Mouse (Mus musculus): ENCODE data around the gene Dnah8. TPM values are rescaled to one million over a fixed set of nuclear protein-coding genes. Genes with fewer than 3 reads are reported as not detected.

Dnah8 gene
- polyA plus RNA-seq, 1 experiment from 2014 or later, result 2.9 TPM

DNA sequence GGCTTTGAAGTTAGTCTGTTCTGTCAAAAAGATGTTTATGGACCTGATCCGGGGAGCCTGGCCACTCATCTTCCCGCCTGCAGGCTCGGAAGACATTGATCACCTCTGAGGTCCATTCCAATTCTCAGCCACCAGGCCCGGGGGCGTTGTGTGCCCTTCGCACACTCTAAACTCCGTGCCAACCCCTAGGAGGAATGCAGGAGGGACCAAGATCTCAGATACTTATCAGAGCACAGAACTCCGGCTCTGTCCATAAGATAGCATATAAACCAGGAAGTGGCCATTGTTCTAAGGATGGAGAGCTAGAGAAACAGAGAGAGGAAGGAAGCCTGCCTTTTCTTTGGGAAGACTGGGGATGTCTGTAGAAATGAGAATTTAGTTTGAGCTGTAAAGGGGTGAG lies 259.4 kb downstream of the Dnah8 start:
- WGBS, result 81% methylated on average over 8 of the region's 8 CpGs

DNA sequence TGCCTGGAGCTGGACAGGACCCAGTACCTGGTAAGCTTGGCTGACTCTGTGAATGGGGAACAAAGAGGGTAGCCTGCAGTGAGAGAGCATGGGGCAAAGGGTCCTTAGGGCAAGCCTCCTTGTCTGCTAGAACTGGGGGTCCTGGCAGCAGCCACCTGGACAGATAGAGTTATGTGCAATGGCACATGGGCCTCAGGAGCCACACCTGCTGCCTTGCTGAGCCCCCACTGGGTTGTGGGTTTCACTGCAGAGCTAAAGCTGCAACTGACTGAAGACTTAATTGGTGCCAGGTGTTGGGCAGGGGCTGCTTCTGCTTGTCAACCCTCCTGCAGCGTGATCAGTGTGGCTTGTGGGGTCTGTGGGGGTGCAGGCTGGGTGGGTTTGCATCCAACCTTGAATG lies 267.9 kb downstream of the Dnah8 start:
- Histone ChIP-seq H3K9ac (ENCODE audit: low read depth, low read length) (no peak overlapping the region), H3K27ac (ENCODE audit: low read length) (no peak overlapping the region), H3K4me2 (ENCODE audit: low read length) (no peak overlapping the region), H3K4me1 (ENCODE audit: control insufficient read depth, insufficient read depth, low read length) (no peaks in the 10 kb centered on the region), H3K27me3 (ENCODE audit: control insufficient read depth, insufficient read depth, low read depth, low read length) (no peaks in the 10 kb centered on the region), H3K36me3 (ENCODE audit: control insufficient read depth, insufficient read depth, low read length) (no peaks in the 10 kb centered on the region), H3K4me3 (ENCODE audit: low read depth, low read length) (no peak overlapping the region), H3K9me3 (replicated peaks; ENCODE audit: control insufficient read depth, low read length, poor library complexity, severe bottlenecking) (no peaks in the 10 kb centered on the region)
- WGBS, result 56% methylated on average over 1 of the region's 1 CpGs
- ATAC-seq, result no peak

More for the DNA sequence above, 259.4 kb downstream of the Dnah8 start:
- no peak overlapping the region for H3K4me3 ChIP-seq (ENCODE audit: low read depth, low read length)
- no peaks in the 10 kb centered on the region for H3K9me3 ChIP-seq (replicated peaks; ENCODE audit: control insufficient read depth, low read length, poor library complexity, severe bottlenecking)
- H3K4me1 ChIP-seq (ENCODE audit: control insufficient read depth, insufficient read depth, low read length), result peaks cover 14% of the 10 kb centered on the region
- no peak overlapping the region for H3K27ac ChIP-seq (ENCODE audit: low read length)
- no peak overlapping the region for H3K4me2 ChIP-seq (ENCODE audit: low read length)
- no peak overlapping the region for H3K9ac ChIP-seq (ENCODE audit: low read depth, low read length)
- no peak for ATAC-seq
- H3K36me3 ChIP-seq (ENCODE audit: control insufficient read depth, insufficient read depth, low read length), result no peaks in the 10 kb centered on the region
- no peaks in the 10 kb centered on the region for H3K27me3 ChIP-seq (ENCODE audit: control insufficient read depth, insufficient read depth, low read depth, low read length)

GRCm38 (mm10) chr17:30892730-30893129 lies 268.6 kb downstream of the Dnah8 start:
- Histone ChIP-seq H3K4me2 (ENCODE audit: low read length) (no peak overlapping the region), H3K9me3 (replicated peaks; ENCODE audit: control insufficient read depth, low read length, poor library complexity, severe bottlenecking) (no peaks in the 10 kb centered on the region), H3K4me1 (ENCODE audit: control insufficient read depth, insufficient read depth, low read length) (no peaks in the 10 kb centered on the region), H3K36me3 (ENCODE audit: control insufficient read depth, insufficient read depth, low read length) (no peaks in the 10 kb centered on the region), H3K27ac (ENCODE audit: low read length) (no peak overlapping the region), H3K27me3 (ENCODE audit: control insufficient read depth, insufficient read depth, low read depth, low read length) (no peaks in the 10 kb centered on the region), H3K9ac (ENCODE audit: low read depth, low read length) (no peak overlapping the region), H3K4me3 (ENCODE audit: low read depth, low read length) (no peak overlapping the region)
- 41% methylated on average over 2 of the region's 2 CpGs for WGBS
- no peak for ATAC-seq

- WGBS, result 25% methylated on average over 2 of the region's 2 CpGs
These were observed 272.9 kb downstream of the Dnah8 start for GRCm38 (mm10) chr17:30897075-30897474.

DNA sequence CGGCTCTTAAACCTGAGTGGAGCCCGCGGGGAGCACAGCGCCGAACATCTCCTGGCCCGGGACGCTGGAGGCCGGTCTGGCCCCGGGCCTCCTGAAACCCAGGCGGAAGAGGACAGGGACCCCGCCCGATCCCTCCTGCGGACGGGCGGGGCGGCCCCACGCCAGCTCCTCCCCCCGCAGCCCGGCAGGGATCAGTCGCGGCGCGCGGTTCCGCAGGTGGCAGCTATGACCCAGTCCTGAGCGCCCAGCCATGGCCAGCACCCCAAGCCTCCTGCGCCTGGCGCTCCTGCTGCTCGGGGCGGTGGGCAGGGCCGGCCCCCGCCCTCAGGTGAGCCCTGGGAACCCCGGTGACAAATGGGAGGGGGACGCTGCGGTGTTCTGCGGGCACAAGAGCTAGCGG lies 277.5 kb downstream of the Dnah8 start, which contains the start of gene Glp1r:
Glp1r (plus strand) TSS at position 191 of the 400 bp plus-strand sequence.
- Histone ChIP-seq H3K9ac (ENCODE audit: low read depth, low read length) (peak within 1 kb of the TSS; percentile 71), H3K27me3 (ENCODE audit: control insufficient read depth, insufficient read depth, low read depth, low read length) (peaks cover 13% of the 10 kb centered on the region), H3K4me1 (ENCODE audit: control insufficient read depth, insufficient read depth, low read length) (0 out of 2 replicates have a peak, but pooled peaks cover 5% of the 10 kb centered on the region), H3K36me3 (ENCODE audit: control insufficient read depth, insufficient read depth, low read length) (no peaks in the 10 kb centered on the region), H3K27ac (ENCODE audit: low read length) (no peak within 1 kb of the TSS), H3K9me3 (replicated peaks; ENCODE audit: control insufficient read depth, low read length, poor library complexity, severe bottlenecking) (no peaks in the 10 kb centered on the region), H3K4me2 (ENCODE audit: low read length) (peak within 1 kb of the TSS; percentile 99), H3K4me3 (ENCODE audit: low read depth, low read length) (peak within 1 kb of the TSS; percentile 53)
- peak; percentile 11; the same call in 1 of the 2 replicates for ATAC-seq
- WGBS, result 0% methylated on average over 32 of the region's 37 CpGs

More at GRCm38 (mm10) chr17:30897075-30897474, 272.9 kb downstream of the Dnah8 start:
- ATAC-seq, result no peak
- Histone ChIP-seq H3K27ac (ENCODE audit: low read length) (no peak overlapping the region), H3K9me3 (replicated peaks; ENCODE audit: control insufficient read depth, low read length, poor library complexity, severe bottlenecking) (no peaks in the 10 kb centered on the region), H3K36me3 (ENCODE audit: control insufficient read depth, insufficient read depth, low read length) (no peaks in the 10 kb centered on the region), H3K4me1 (ENCODE audit: control insufficient read depth, insufficient read depth, low read length) (0 out of 2 replicates have a peak, but pooled peaks cover 5% of the 10 kb centered on the region), H3K9ac (ENCODE audit: low read depth, low read length) (no peak overlapping the region), H3K27me3 (ENCODE audit: control insufficient read depth, insufficient read depth, low read depth, low read length) (peaks cover 6% of the 10 kb centered on the region), H3K4me3 (ENCODE audit: low read depth, low read length) (no peak overlapping the region), H3K4me2 (ENCODE audit: low read length) (no peak overlapping the region)

DNA sequence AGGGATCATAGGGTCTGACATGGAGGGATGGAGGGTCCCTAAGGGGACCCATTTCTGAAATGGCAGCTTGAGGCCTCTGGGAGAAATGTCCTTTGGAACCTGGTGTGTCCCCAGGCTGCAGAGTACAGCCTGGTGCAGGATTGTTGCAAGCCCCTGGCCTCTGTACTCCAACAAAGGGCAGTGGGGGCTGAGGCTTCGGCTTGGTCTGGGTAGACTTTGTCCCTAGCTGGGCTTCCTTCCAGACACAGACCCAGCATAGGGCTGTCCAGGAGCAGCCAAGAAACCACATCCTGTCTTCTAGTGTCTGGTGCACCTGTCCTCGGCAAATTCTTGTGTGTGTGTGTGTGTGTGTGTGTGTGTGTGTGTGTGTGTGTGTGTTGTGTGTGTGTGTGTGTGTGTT lies 279.9 kb downstream of the Dnah8 start:
- ATAC-seq, result no peak
- Histone ChIP-seq H3K9ac (ENCODE audit: low read depth, low read length) (no peak overlapping the region), H3K4me1 (ENCODE audit: control insufficient read depth, insufficient read depth, low read length) (0 out of 2 replicates have a peak, but pooled peaks cover 5% of the 10 kb centered on the region), H3K9me3 (replicated peaks; ENCODE audit: control insufficient read depth, low read length, poor library complexity, severe bottlenecking) (no peaks in the 10 kb centered on the region), H3K36me3 (ENCODE audit: control insufficient read depth, insufficient read depth, low read length) (no peaks in the 10 kb centered on the region), H3K27me3 (ENCODE audit: control insufficient read depth, insufficient read depth, low read depth, low read length) (peaks cover 13% of the 10 kb centered on the region), H3K27ac (ENCODE audit: low read length) (no peak overlapping the region), H3K4me2 (ENCODE audit: low read length) (no peak overlapping the region), H3K4me3 (ENCODE audit: low read depth, low read length) (no peak overlapping the region)
- 67% methylated on average over 2 of the region's 2 CpGs for WGBS

DNA sequence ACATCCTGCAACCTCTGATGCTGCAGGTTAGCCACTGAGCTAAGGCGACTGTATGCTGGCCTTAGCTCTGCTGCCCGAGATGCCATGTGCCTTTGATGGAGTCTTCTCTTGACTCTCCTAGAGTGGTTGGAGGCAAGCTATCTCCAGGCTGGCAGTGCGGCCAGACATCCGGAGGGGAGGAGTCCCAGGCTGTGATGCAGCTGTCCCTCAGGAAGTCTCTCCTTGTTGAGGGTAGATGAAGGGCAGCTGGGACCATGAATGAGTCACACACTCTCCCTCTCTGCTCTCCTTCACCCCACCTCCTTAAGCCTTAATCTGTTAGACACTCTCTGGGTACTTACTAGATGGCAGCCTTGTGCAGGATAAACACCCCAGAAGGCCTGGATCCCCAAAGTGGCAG lies 283.4 kb downstream of the Dnah8 start:
- no peaks in the 10 kb centered on the region for H3K36me3 ChIP-seq (ENCODE audit: control insufficient read depth, insufficient read depth, low read length)
- H3K27me3 ChIP-seq (ENCODE audit: control insufficient read depth, insufficient read depth, low read depth, low read length), result peaks cover 3% of the 10 kb centered on the region; the same call in 1 of the 2 replicates
- WGBS, result 81% methylated on average over 4 of the region's 4 CpGs

GRCm38 (mm10) chr17:30910866-30911731 lies 286.9 kb downstream of the Dnah8 start:
- Histone ChIP-seq H3K27me3 (ENCODE audit: control insufficient read depth, insufficient read depth, low read depth, low read length) (no peaks in the 10 kb centered on the region), H3K9ac (ENCODE audit: low read depth, low read length) (no peak overlapping the region), H3K4me3 (ENCODE audit: low read depth, low read length) (no peak overlapping the region), H3K4me1 (ENCODE audit: control insufficient read depth, insufficient read depth, low read length) (no peaks in the 10 kb centered on the region), H3K4me2 (ENCODE audit: low read length) (no peak overlapping the region), H3K9me3 (replicated peaks; ENCODE audit: control insufficient read depth, low read length, poor library complexity, severe bottlenecking) (no peaks in the 10 kb centered on the region), H3K27ac (ENCODE audit: low read length) (no peak overlapping the region), H3K36me3 (ENCODE audit: control insufficient read depth, insufficient read depth, low read length) (no peaks in the 10 kb centered on the region)
- no peak for ATAC-seq
- WGBS, result 73% methylated on average over 27 of the region's 27 CpGs

More for the DNA sequence above, 283.4 kb downstream of the Dnah8 start:
- Histone ChIP-seq H3K4me1 (ENCODE audit: control insufficient read depth, insufficient read depth, low read length) (no peaks in the 10 kb centered on the region), H3K4me2 (ENCODE audit: low read length) (no peak overlapping the region), H3K9me3 (replicated peaks; ENCODE audit: control insufficient read depth, low read length, poor library complexity, severe bottlenecking) (no peaks in the 10 kb centered on the region), H3K27ac (ENCODE audit: low read length) (no peak overlapping the region), H3K4me3 (ENCODE audit: low read depth, low read length) (no peak overlapping the region), H3K9ac (ENCODE audit: low read depth, low read length) (no peak overlapping the region)
- ATAC-seq, result no peak

GRCm38 (mm10) chr17:30911732-30912088 lies 287.6 kb downstream of the Dnah8 start:
- no peak for ATAC-seq
- H3K4me1 ChIP-seq (ENCODE audit: control insufficient read depth, insufficient read depth, low read length), result no peaks in the 10 kb centered on the region
- no peak overlapping the region for H3K4me2 ChIP-seq (ENCODE audit: low read length)
- H3K4me3 ChIP-seq (ENCODE audit: low read depth, low read length), result no peak overlapping the region
- WGBS, result 48% methylated on average over 8 of the region's 8 CpGs
- no peaks in the 10 kb centered on the region for H3K36me3 ChIP-seq (ENCODE audit: control insufficient read depth, insufficient read depth, low read length)
- no peak overlapping the region for H3K9ac ChIP-seq (ENCODE audit: low read depth, low read length)
- H3K27me3 ChIP-seq (ENCODE audit: control insufficient read depth, insufficient read depth, low read depth, low read length), result no peaks in the 10 kb centered on the region
- H3K9me3 ChIP-seq (replicated peaks; ENCODE audit: control insufficient read depth, low read length, poor library complexity, severe bottlenecking), result no peaks in the 10 kb centered on the region
- H3K27ac ChIP-seq (ENCODE audit: low read length), result no peak overlapping the region

All from midbrain, embryonic 16.5 days (tissue).